Mouse (Mus musculus) liver, postnatal 0 days (tissue): ENCODE measurements around the gene Tm4sf5. TPM values are rescaled to one million over a fixed set of nuclear protein-coding genes. Genes with fewer than 3 reads are reported as not detected.
A peak's percentile ranks its signal among the peaks of the same experiment; 100 is the strongest.
"Not testable (repeated sequence)": the region's sequence is repeated elsewhere in the genome, so short reads cannot be mapped to it uniquely, and the experiment has no call there.

Experiments
- ATAC-seq: fragments of 200-750 bp; cut with Nextera tagmentation; 2 replicates; pipeline ENCODE4 v1.8.0; 2017; ENCODE audit warnings: mild to moderate bottlenecking, moderate library complexity
- DNase-seq: peaks from one replicate; pipeline ENCODE4 v3.0.0-alpha.2; 2016
- H3K27ac ChIP-seq: fragments of 300-500 bp; sonication (generic); 2 replicates; pipeline ENCODE4 v1.5.1; 2014; ENCODE audit warnings: antibody characterized with exemption, moderate library complexity, mild to moderate bottlenecking, low read depth
- H3K27me3 ChIP-seq: fragments of 300-500 bp; sonication (generic); 2 replicates; pipeline ENCODE4 v1.6.1; 2014; ENCODE audit warnings: low read length, control low read depth, mixed read lengths; ENCODE audit not compliant: insufficient read depth
- H3K36me3 ChIP-seq: fragments of 300-500 bp; sonication (generic); replicated peaks from 2 replicates; pipeline ENCODE4 v1.6.1; 2014; ENCODE audit warnings: mild to moderate bottlenecking, control low read depth, low read length, moderate library complexity, mixed read lengths; ENCODE audit not compliant: insufficient read depth
- H3K4me1 ChIP-seq: fragments of 300-500 bp; sonication (generic); 2 replicates; pipeline ENCODE4 v1.6.1; 2014; ENCODE audit warnings: antibody characterized with exemption, mild to moderate bottlenecking, control low read depth; ENCODE audit not compliant: insufficient read depth
- H3K4me2 ChIP-seq: fragments of 300-500 bp; sonication (generic); 2 replicates; pipeline ENCODE4 v1.6.1; 2014; ENCODE audit warnings: low read depth, mild to moderate bottlenecking, low read length, moderate library complexity, mixed read lengths
- H3K4me3 ChIP-seq: fragments of 300-500 bp; sonication (generic); 2 replicates; pipeline ENCODE4 v1.5.1; 2014; ENCODE audit warnings: low read depth, low read length
- H3K9ac ChIP-seq: fragments of 300-500 bp; sonication (generic); replicated peaks from 2 replicates; pipeline ENCODE4 v1.6.1; 2014; ENCODE audit warnings: mild to moderate bottlenecking, moderate library complexity
- H3K9me3 ChIP-seq: fragments of 300-500 bp; sonication (generic); 2 replicates; pipeline ENCODE4 v1.6.1; 2016; ENCODE audit warnings: mild to moderate bottlenecking, control low read depth, low read length, mixed read lengths
- CTCF ChIP-seq: sonication (generic); IDR thresholded peaks from 2 replicates; pipeline ENCODE4 v1.5.1; 2016; ENCODE audit warnings: antibody characterized with exemption, low read depth
- EP300 ChIP-seq: IDR thresholded peaks from 2 replicates; pipeline ENCODE4 v1.6.1; 2016; ENCODE audit warnings: antibody characterized with exemption, low read depth, mild to moderate bottlenecking
- WGBS: fragments of 180-500 bp; shearing (Covaris S2); extraction: QIAGEN DNeasy Blood & Tissue Kit; methylation state at CpG from one replicate; pipeline ENCODE4 v1.1.7; 2014; ENCODE audit not compliant: insufficient replicate concordance; 5-methylcytosine and 5-hydroxymethylcytosine counted together
- polyA plus RNA-seq: library from polyadenylated mRNA; unstranded; fragments of >200 nt; fragmentation: Nextera tagmentation; extraction: Ambion mirVana; gene quantifications from 2 replicates; pipeline ENCODE4 v1.2.1, GENCODE M21; 2015

Tm4sf5 gene
- polyA plus RNA-seq, 1 experiment from 2014 or later: 1.7 TPM

DNA sequence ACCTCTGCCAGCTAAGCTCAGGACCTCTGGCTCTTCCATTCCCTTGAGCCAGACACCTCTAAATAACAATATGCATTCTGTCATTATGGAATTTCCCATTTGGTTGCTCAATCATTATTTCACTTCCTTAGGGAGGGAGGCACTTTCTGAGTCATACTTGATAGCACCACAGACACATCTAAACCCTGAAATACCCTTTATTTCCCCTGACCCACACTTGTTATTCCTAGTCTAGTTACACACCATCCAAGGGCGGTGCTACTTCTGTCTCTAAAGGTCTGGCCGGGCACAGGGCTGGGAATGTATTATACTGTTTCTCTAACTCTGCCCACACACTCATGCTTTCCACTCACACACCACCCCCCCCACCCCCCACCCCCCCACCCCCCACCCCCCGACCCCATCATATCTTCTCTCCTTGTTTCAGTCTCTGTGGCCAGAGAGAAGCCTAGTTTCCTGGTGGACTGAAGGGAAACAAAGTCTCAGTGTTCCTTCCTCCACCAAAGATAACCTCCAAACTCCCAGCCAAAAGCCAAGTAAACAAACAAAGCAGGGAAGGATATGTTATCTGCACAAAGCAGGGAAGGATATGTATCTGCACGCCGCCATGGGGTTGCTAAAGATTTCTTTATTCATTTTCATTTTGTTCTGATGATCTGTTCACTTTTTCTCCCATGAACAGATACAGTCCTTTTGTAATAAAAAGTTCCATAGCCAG is 37.0 kb upstream of the Tm4sf5 start:
- Histone ChIP-seq H3K36me3 (no peaks in the 10 kb centered on the region), H3K4me1 (no peaks in the 10 kb centered on the region), H3K27ac (peak overlapping the region; percentile 66; the same call in 1 of the 2 replicates), H3K9me3 (no peaks in the 10 kb centered on the region), H3K9ac (no peak overlapping the region), H3K27me3 (peaks cover 24% of the 10 kb centered on the region), H3K4me3 (no peak overlapping the region), H3K4me2 (no peak overlapping the region)
- 54% methylated on average over 5 of the region's 5 CpGs for WGBS
- TF ChIP-seq CTCF: no peak
- TF ChIP-seq EP300: no peak
- ATAC-seq (peak; percentile 38; the same call in 1 of the 2 replicates), DNase-seq (no peak)

DNA sequence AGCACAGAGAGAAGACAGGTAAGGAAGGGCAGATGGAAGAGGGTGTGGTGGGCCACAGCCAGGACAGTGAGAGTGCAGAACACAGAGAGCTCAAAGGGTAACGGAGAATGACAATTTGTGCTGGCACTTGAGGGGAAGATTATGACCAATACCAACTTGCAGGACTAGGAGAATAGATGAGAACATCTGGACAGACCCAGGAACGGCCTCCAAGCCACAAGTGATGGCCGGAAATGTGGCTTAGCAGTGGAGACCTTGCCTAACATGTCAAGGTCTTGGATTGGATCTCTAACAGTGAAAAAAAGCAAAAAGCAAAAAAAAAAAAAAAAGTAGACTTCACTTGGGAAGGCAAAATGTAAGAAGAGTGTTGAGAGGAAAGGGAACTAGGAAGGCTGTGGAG is 35.3 kb upstream of the Tm4sf5 start:
- Histone ChIP-seq H3K27ac (no peak overlapping the region), H3K27me3 (peaks cover 17% of the 10 kb centered on the region), H3K9me3 (no peaks in the 10 kb centered on the region), H3K4me2 (no peak overlapping the region), H3K36me3 (no peaks in the 10 kb centered on the region), H3K4me1 (no peaks in the 10 kb centered on the region), H3K9ac (no peak overlapping the region), H3K4me3 (no peak overlapping the region)
- DNase-seq (no peak), ATAC-seq (no peak)
- no peak for TF ChIP-seq EP300
- no peak for TF ChIP-seq CTCF
- 77% methylated on average over 3 of the region's 3 CpGs for WGBS

DNA sequence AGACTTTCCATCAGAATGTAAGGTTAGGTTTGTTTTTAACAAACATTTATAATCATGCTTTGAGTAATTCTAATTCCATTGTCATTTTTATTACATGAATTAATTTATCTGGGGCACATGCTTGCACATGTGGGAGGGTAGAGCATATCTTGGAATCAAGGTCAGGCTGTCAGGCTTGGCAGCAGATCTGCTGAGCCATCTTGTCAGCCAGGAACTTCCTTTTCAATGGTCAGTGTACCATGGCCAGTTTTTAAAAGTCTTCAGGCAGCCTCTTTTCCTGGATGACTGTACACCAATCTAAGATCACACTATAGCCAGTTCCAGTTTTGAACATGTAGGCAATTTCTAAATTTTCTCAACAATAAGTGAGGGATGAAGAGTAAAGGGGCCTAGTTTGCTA is 32.3 kb upstream of the Tm4sf5 start:
- TF ChIP-seq EP300 (no peak), CTCF (no peak)
- no peaks in the 10 kb centered on the region for H3K27me3 ChIP-seq
- DNase-seq: no peak
- no peak overlapping the region for H3K4me3 ChIP-seq
- H3K4me1 ChIP-seq: no peaks in the 10 kb centered on the region
- H3K9ac ChIP-seq: no peak overlapping the region
- ATAC-seq: no peak
- no peak overlapping the region for H3K4me2 ChIP-seq
- H3K36me3 ChIP-seq: no peaks in the 10 kb centered on the region
- H3K9me3 ChIP-seq: no peaks in the 10 kb centered on the region
- no peak overlapping the region for H3K27ac ChIP-seq

DNA sequence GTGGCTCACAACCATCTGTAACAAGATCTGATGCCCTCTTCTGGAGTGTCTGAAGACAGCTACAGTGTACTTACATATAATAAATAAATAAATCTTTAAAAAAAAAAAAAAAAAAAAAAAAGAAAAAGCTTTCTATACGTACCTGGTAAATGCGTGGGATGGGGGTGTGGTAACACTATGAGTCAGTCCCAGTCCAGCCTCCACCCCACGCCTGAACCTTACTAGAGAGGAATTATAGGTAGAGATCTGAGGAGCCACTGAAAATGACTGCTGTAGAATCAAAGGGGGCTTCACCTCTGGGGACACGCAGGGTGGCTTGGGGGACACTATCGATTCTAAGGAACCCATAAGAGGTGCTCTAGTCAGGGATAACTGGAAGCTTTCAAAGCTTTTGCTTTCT is 31.8 kb upstream of the Tm4sf5 start:
- not testable (repeated sequence) for ATAC-seq, H3K4me2 ChIP-seq, H3K27ac ChIP-seq, H3K27me3 ChIP-seq, H3K9ac ChIP-seq, H3K4me1 ChIP-seq, DNase-seq, H3K9me3 ChIP-seq, H3K4me3 ChIP-seq, H3K36me3 ChIP-seq
- 78% methylated on average over 5 of the region's 5 CpGs for WGBS

GRCm38 (mm10) chr11:70474872-70475534 is 30.0 kb upstream of the Tm4sf5 start:
- Histone ChIP-seq H3K4me2 (no peak overlapping the region), H3K9me3 (no peaks in the 10 kb centered on the region), H3K9ac (no peak overlapping the region), H3K27me3 (no peaks in the 10 kb centered on the region), H3K4me3 (no peak overlapping the region), H3K27ac (no peak overlapping the region), H3K36me3 (no peaks in the 10 kb centered on the region), H3K4me1 (no peaks in the 10 kb centered on the region)
- ATAC-seq (no peak), DNase-seq (no peak)
- WGBS: 65% methylated on average over 12 of the region's 12 CpGs
- TF ChIP-seq EP300: no peak
- no peak for TF ChIP-seq CTCF

- Histone ChIP-seq H3K9ac (no peak overlapping the region), H3K27me3 (no peaks in the 10 kb centered on the region), H3K4me1 (no peaks in the 10 kb centered on the region), H3K36me3 (no peaks in the 10 kb centered on the region), H3K4me3 (no peak overlapping the region), H3K27ac (no peak overlapping the region), H3K9me3 (no peaks in the 10 kb centered on the region), H3K4me2 (no peak overlapping the region)
- ATAC-seq (no peak), DNase-seq (no peak)
- TF ChIP-seq CTCF: no peak
- TF ChIP-seq EP300: no peak
- 48% methylated on average over 2 of the region's 2 CpGs for WGBS
Observed at GRCm38 (mm10) chr11:70485498-70485897, 19.5 kb upstream of the Tm4sf5 start.
